Comparison of ENCODE assay signal across 8 mouse cellular contexts in genomic region chr3:131019163-131019956, GRCm38 (mm10).
DNase-seq lines count a peak whose midpoint lies in the region; ATAC-seq and TF ChIP-seq lines count a peak whose summit lies in the region.

No protein-coding gene starts in this region.

- no peaks in the 10 kb centered on the region for H3K9me3 ChIP-seq in forebrain, embryonic 15.5 days
- H3K9me3 ChIP-seq in hindbrain, postnatal 0 days (ENCODE audit: low read length), result no peaks in the 10 kb centered on the region
- no peaks in the 10 kb centered on the region for H3K9me3 ChIP-seq in liver, postnatal 0 days (ENCODE audit: low read length)
- H3K9me3 ChIP-seq in neural tube, embryonic 14.5 days (ENCODE audit: control insufficient read depth, low read length), result no peaks in the 10 kb centered on the region

- H3K4me3 ChIP-seq in kidney, adult 2 months (ENCODE audit: insufficient read depth, low read depth, low read length), result peak overlapping the region; percentile 40
- peak overlapping the region; percentile 18 for H3K4me3 ChIP-seq in forebrain, embryonic 15.5 days
- peak overlapping the region; percentile 16 for H3K4me3 ChIP-seq in hindbrain, postnatal 0 days (ENCODE audit: low read length)
- 0 out of 2 replicates have a peak overlapping the region, but pooled peaks have one; percentile 3 for H3K4me3 ChIP-seq in liver, postnatal 0 days (ENCODE audit: low read depth, low read length)
- peak overlapping the region; percentile 19; the same call in 1 of the 2 replicates for H3K4me3 ChIP-seq in neural tube, embryonic 14.5 days (ENCODE audit: low read depth, low read length)

- TF ChIP-seq POLR2A in kidney, adult 2 months (IDR thresholded peaks at IDR 0.05; ENCODE audit: low read depth, low read length), result no peak

- peak overlapping the region; percentile 34 for H3K4me2 ChIP-seq in forebrain, embryonic 15.5 days (replicated peaks)
- H3K4me2 ChIP-seq in hindbrain, postnatal 0 days (ENCODE audit: low read depth, low read length), result peak overlapping the region; percentile 53
- H3K4me2 ChIP-seq in liver, postnatal 0 days (ENCODE audit: low read depth, low read length), result peak overlapping the region; percentile 55
- H3K4me2 ChIP-seq in neural tube, embryonic 14.5 days (ENCODE audit: low read depth, low read length), result peak overlapping the region; percentile 33; the same call in 1 of the 2 replicates

- TF ChIP-seq CTCF in kidney, adult 2 months (conservative IDR thresholded peaks at IDR 0.05; ENCODE audit: insufficient read depth, insufficient read length, low read depth, low read length), result no peak
- no peak for TF ChIP-seq CTCF in hindbrain, postnatal 0 days (IDR thresholded peaks at IDR 0.05; ENCODE audit: low read depth)
- no peak for TF ChIP-seq CTCF in liver, postnatal 0 days (IDR thresholded peaks at IDR 0.05; ENCODE audit: low read depth)

- DNase-seq in kidney, adult 2 months, result peak; percentile 26
- DNase-seq in kidney, adult 11 months, result no peak
- peak; percentile 20 for DNase-seq in hindbrain, postnatal 0 days (ENCODE audit: low spot score)
- DNase-seq in liver, postnatal 0 days, result peak; percentile 65
- peak; percentile 24 for DNase-seq in yolk sac, embryonic 10.5 days (ENCODE audit: low spot score)

- no peak overlapping the region for H3K9ac ChIP-seq in forebrain, embryonic 15.5 days (replicated peaks)
- H3K9ac ChIP-seq in hindbrain, postnatal 0 days (replicated peaks; ENCODE audit: low read length), result no peak overlapping the region; the same call in 1 of the 2 replicates
- H3K9ac ChIP-seq in liver, postnatal 0 days (replicated peaks), result peak overlapping the region; percentile 18; the same call in 1 of the 2 replicates
- no peak overlapping the region for H3K9ac ChIP-seq in neural tube, embryonic 14.5 days (replicated peaks; ENCODE audit: low read depth, low read length)

- no peak overlapping the region for H3K27ac ChIP-seq in kidney, adult 2 months (ENCODE audit: insufficient read depth, low read depth, low read length)
- H3K27ac ChIP-seq in forebrain, embryonic 15.5 days (replicated peaks), result no peak overlapping the region
- H3K27ac ChIP-seq in hindbrain, postnatal 0 days, result peak overlapping the region; percentile 54; the same call in 1 of the 2 replicates
- H3K27ac ChIP-seq in liver, postnatal 0 days (ENCODE audit: low read depth), result peak overlapping the region; percentile 44; the same call in 1 of the 2 replicates
- H3K27ac ChIP-seq in neural tube, embryonic 14.5 days (ENCODE audit: low read depth, low read length), result no peak overlapping the region

- ATAC-seq in forebrain, embryonic 15.5 days (replicated peaks), result peak; percentile 69
- ATAC-seq in hindbrain, postnatal 0 days, result peak; percentile 80
- peak; percentile 64 for ATAC-seq in liver, postnatal 0 days
- ATAC-seq in neural tube, embryonic 14.5 days (ENCODE audit: low read depth), result peak; percentile 75; the same call in 1 of the 2 replicates
- ATAC-seq in erythroblast, adult 5-6 weeks (replicated peaks; ENCODE audit: low FRiP score, poor library complexity, severe bottlenecking), result no peak

- H3K4me1 ChIP-seq in kidney, adult 2 months (ENCODE audit: control insufficient read depth, insufficient read depth, low read length), result no peaks in the 10 kb centered on the region
- peaks cover 10% of the 10 kb centered on the region for H3K4me1 ChIP-seq in forebrain, embryonic 15.5 days
- H3K4me1 ChIP-seq in hindbrain, postnatal 0 days (ENCODE audit: insufficient read depth, low read length), result peaks cover 10% of the 10 kb centered on the region
- H3K4me1 ChIP-seq in liver, postnatal 0 days (ENCODE audit: insufficient read depth), result peaks cover 14% of the 10 kb centered on the region
- H3K4me1 ChIP-seq in neural tube, embryonic 14.5 days (ENCODE audit: control insufficient read depth, insufficient read depth, low read length), result peaks cover 7% of the 10 kb centered on the region; the same call in 1 of the 2 replicates

- WGBS in kidney, adult 2 months, result 13% methylated on average over 23 of the region's 23 CpGs
- WGBS in forebrain, embryonic 15.5 days, result 27% methylated on average over 23 of the region's 23 CpGs
- WGBS in hindbrain, postnatal 0 days, result 16% methylated on average over 23 of the region's 23 CpGs
- 15% methylated on average over 23 of the region's 23 CpGs for WGBS in liver, postnatal 0 days (ENCODE audit: insufficient replicate concordance)
- 17% methylated on average over 23 of the region's 23 CpGs for WGBS in neural tube, embryonic 14.5 days

- TF ChIP-seq EP300 in liver, postnatal 0 days (IDR thresholded peaks at IDR 0.05; ENCODE audit: low read depth), result no peak

- H3K27me3 ChIP-seq in kidney, adult 2 months (replicated peaks; ENCODE audit: control insufficient read depth, insufficient read depth, low read length), result no peaks in the 10 kb centered on the region
- H3K27me3 ChIP-seq in forebrain, embryonic 15.5 days, result no peaks in the 10 kb centered on the region
- no peaks in the 10 kb centered on the region for H3K27me3 ChIP-seq in hindbrain, postnatal 0 days (ENCODE audit: insufficient read depth, low read length)
- H3K27me3 ChIP-seq in liver, postnatal 0 days (ENCODE audit: insufficient read depth, low read length), result no peaks in the 10 kb centered on the region
- H3K27me3 ChIP-seq in neural tube, embryonic 14.5 days (ENCODE audit: control insufficient read depth, insufficient read depth, low read length), result no peaks in the 10 kb centered on the region

- no peaks in the 10 kb centered on the region for H3K36me3 ChIP-seq in kidney, adult 2 months (ENCODE audit: control insufficient read depth, insufficient read depth, low read length)
- no peaks in the 10 kb centered on the region for H3K36me3 ChIP-seq in forebrain, embryonic 15.5 days
- H3K36me3 ChIP-seq in hindbrain, postnatal 0 days (ENCODE audit: insufficient read depth, low read length), result no peaks in the 10 kb centered on the region
- H3K36me3 ChIP-seq in liver, postnatal 0 days (replicated peaks; ENCODE audit: insufficient read depth, low read length), result no peaks in the 10 kb centered on the region
- H3K36me3 ChIP-seq in neural tube, embryonic 14.5 days (ENCODE audit: control insufficient read depth, insufficient read depth, low read length), result no peaks in the 10 kb centered on the region

Comparison
In these comparisons a context has a peak if more than half of its experiments do, and no peak if none do; other contexts are left out.
1. H3K27ac ChIP-seq: peak in hindbrain, postnatal 0 days (single experiment) and liver, postnatal 0 days (single experiment); none in kidney, adult 2 months (single experiment), forebrain, embryonic 15.5 days (single experiment) and neural tube, embryonic 14.5 days (single experiment).
2. Peak in every context shown above with its lines, with median percentiles within 50 percentile points of each other: H3K4me3 ChIP-seq and H3K4me2 ChIP-seq.